Mouse (Mus musculus) neural tube, embryonic 12.5 days (tissue): ENCODE measurements at regions not wholly inside any gene's neighbourhood (a gene's known extent, or its start where the extent isn't known, plus 50 kb on each side); places are given as distances from the start of the nearest gene placed in this dataset.

Experiments used
- ATAC-seq: fragments of 200-750 bp; cut with Nextera tagmentation; 2 replicates; pipeline ENCODE4 v1.8.0; 2017; ENCODE audit warnings: low read depth, mild to moderate bottlenecking, moderate TSS enrichment, moderate library complexity; ENCODE audit not compliant: low FRiP score
- H3K27ac ChIP-seq: fragments of 300-500 bp; sonication (generic); 2 replicates; pipeline ENCODE4 v1.5.1; 2016
- H3K27me3 ChIP-seq: fragments of 300-500 bp; sonication (generic); replicated peaks from 2 replicates; pipeline ENCODE4 v1.6.1; 2016; ENCODE audit warnings: mild to moderate bottlenecking
- H3K36me3 ChIP-seq: fragments of 300-500 bp; sonication (generic); 2 replicates; pipeline ENCODE4 v1.6.1; 2016; ENCODE audit warnings: mild to moderate bottlenecking
- H3K4me1 ChIP-seq: fragments of 300-500 bp; sonication (generic); 2 replicates; pipeline ENCODE4 v1.6.1; 2016
- H3K4me2 ChIP-seq: fragments of 300-500 bp; sonication (generic); replicated peaks from 2 replicates; pipeline ENCODE4 v1.6.1; 2016; ENCODE audit warnings: mild to moderate bottlenecking
- H3K4me3 ChIP-seq: fragments of 300-500 bp; sonication (generic); 2 replicates; pipeline ENCODE4 v1.5.1; 2016
- H3K9ac ChIP-seq: fragments of 300-500 bp; sonication (generic); 2 replicates; pipeline ENCODE4 v1.6.1; 2016; ENCODE audit warnings: mild to moderate bottlenecking
- H3K9me3 ChIP-seq: fragments of 300-500 bp; sonication (generic); 2 replicates; pipeline ENCODE4 v1.6.1; 2016; ENCODE audit warnings: mild to moderate bottlenecking
- WGBS: fragments of 180-500 bp; shearing (Covaris S2); methylation state at CpG from one replicate; pipeline ENCODE4 v1.1.7; 2016; 5-methylcytosine and 5-hydroxymethylcytosine counted together

- no peak; the same call in 1 of the 2 replicates for ATAC-seq
- no peaks in the 10 kb centered on the region for H3K36me3 ChIP-seq
- no peak overlapping the region for H3K9ac ChIP-seq
- WGBS = 81% methylated on average over 3 of the region's 3 CpGs
- H3K9me3 ChIP-seq = no peaks in the 10 kb centered on the region
- no peak overlapping the region for H3K4me2 ChIP-seq
- no peak overlapping the region for H3K27ac ChIP-seq
- no peak overlapping the region for H3K4me3 ChIP-seq
- no peaks in the 10 kb centered on the region for H3K4me1 ChIP-seq
- H3K27me3 ChIP-seq = no peaks in the 10 kb centered on the region
These were observed 548.5 kb downstream of the Psat1 start for GRCm38 (mm10) chr19:15398624-15399023.

GRCm38 (mm10) chr19:15371682-15372081 is 575.5 kb downstream of the Psat1 start:
- Histone ChIP-seq H3K4me1 (no peaks in the 10 kb centered on the region), H3K27ac (no peak overlapping the region), H3K4me2 (no peak overlapping the region), H3K4me3 (no peak overlapping the region), H3K9ac (no peak overlapping the region), H3K9me3 (no peaks in the 10 kb centered on the region), H3K27me3 (no peaks in the 10 kb centered on the region), H3K36me3 (no peaks in the 10 kb centered on the region)
- WGBS = 69% methylated on average over 8 of the region's 8 CpGs
- ATAC-seq = no peak

GRCm38 (mm10) chr19:15366951-15367350 is 580.2 kb downstream of the Psat1 start:
- Histone ChIP-seq H3K27ac (no peak overlapping the region), H3K27me3 (no peaks in the 10 kb centered on the region), H3K4me3 (no peak overlapping the region), H3K4me2 (no peak overlapping the region), H3K36me3 (no peaks in the 10 kb centered on the region), H3K9me3 (no peaks in the 10 kb centered on the region), H3K4me1 (no peaks in the 10 kb centered on the region), H3K9ac (no peak overlapping the region)
- 74% methylated on average over 2 of the region's 2 CpGs for WGBS
- ATAC-seq = no peak

GRCm38 (mm10) chr19:15357181-15357580 is 590.0 kb downstream of the Psat1 start:
- Histone ChIP-seq H3K9ac (no peak overlapping the region), H3K27ac (no peak overlapping the region), H3K36me3 (no peaks in the 10 kb centered on the region), H3K4me1 (no peaks in the 10 kb centered on the region), H3K27me3 (no peaks in the 10 kb centered on the region), H3K9me3 (no peaks in the 10 kb centered on the region), H3K4me3 (no peak overlapping the region), H3K4me2 (no peak overlapping the region)
- WGBS = 20% methylated on average over 3 of the region's 3 CpGs
- no peak for ATAC-seq

GRCm38 (mm10) chr19:15348356-15348755 is 598.8 kb downstream of the Psat1 start:
- H3K9me3 ChIP-seq = no peaks in the 10 kb centered on the region
- H3K9ac ChIP-seq = no peak overlapping the region
- H3K4me3 ChIP-seq = no peak overlapping the region
- WGBS = 90% methylated on average over 3 of the region's 3 CpGs
- no peak for ATAC-seq
- no peak overlapping the region for H3K4me2 ChIP-seq
- no peak overlapping the region for H3K27ac ChIP-seq
- no peaks in the 10 kb centered on the region for H3K4me1 ChIP-seq
- H3K36me3 ChIP-seq = no peaks in the 10 kb centered on the region
- H3K27me3 ChIP-seq = no peaks in the 10 kb centered on the region

GRCm38 (mm10) chr19:15342229-15342628 is 604.9 kb downstream of the Psat1 start:
- H3K9me3 ChIP-seq = no peaks in the 10 kb centered on the region
- H3K4me2 ChIP-seq = no peak overlapping the region
- H3K27me3 ChIP-seq = no peaks in the 10 kb centered on the region
- H3K36me3 ChIP-seq = no peaks in the 10 kb centered on the region
- no peak overlapping the region for H3K9ac ChIP-seq
- H3K4me3 ChIP-seq = no peak overlapping the region
- peaks cover 21% of the 10 kb centered on the region for H3K4me1 ChIP-seq
- H3K27ac ChIP-seq = no peak overlapping the region
- WGBS = 100% methylated on average over 1 of the region's 1 CpGs
- ATAC-seq = no peak

- H3K9me3 ChIP-seq = no peaks in the 10 kb centered on the region
- H3K36me3 ChIP-seq = no peaks in the 10 kb centered on the region
- H3K27me3 ChIP-seq = no peaks in the 10 kb centered on the region
- peak overlapping the region; percentile 0; the same call in 1 of the 2 replicates for H3K4me3 ChIP-seq
- peaks cover 21% of the 10 kb centered on the region for H3K4me1 ChIP-seq
- peak overlapping the region; percentile 55 for H3K4me2 ChIP-seq
- no peak overlapping the region for H3K9ac ChIP-seq
- ATAC-seq = peak; percentile 94
- WGBS = 8% methylated on average over 19 of the region's 19 CpGs
- peak overlapping the region; percentile 43 for H3K27ac ChIP-seq
These were observed 606.7 kb downstream of the Psat1 start for GRCm38 (mm10) chr19:15340305-15340983.

GRCm38 (mm10) chr19:15339979-15340304 is 607.2 kb downstream of the Psat1 start:
- WGBS = 14% methylated on average over 11 of the region's 11 CpGs
- H3K4me1 ChIP-seq = peaks cover 21% of the 10 kb centered on the region
- H3K27me3 ChIP-seq = no peaks in the 10 kb centered on the region
- H3K4me2 ChIP-seq = peak overlapping the region; percentile 55
- H3K36me3 ChIP-seq = no peaks in the 10 kb centered on the region
- H3K27ac ChIP-seq = peak overlapping the region; percentile 43; the same call in 1 of the 2 replicates
- no peak overlapping the region for H3K9ac ChIP-seq
- ATAC-seq = peak; percentile 48
- no peaks in the 10 kb centered on the region for H3K9me3 ChIP-seq
- peak overlapping the region; percentile 0; the same call in 1 of the 2 replicates for H3K4me3 ChIP-seq

- no peaks in the 10 kb centered on the region for H3K36me3 ChIP-seq
- WGBS = 95% methylated on average over 3 of the region's 3 CpGs
- ATAC-seq = no peak
These were observed 617.0 kb downstream of the Psat1 start for GRCm38 (mm10) chr19:15330155-15330554.

GRCm38 (mm10) chr19:15299474-15299873 is 647.7 kb downstream of the Psat1 start:
- WGBS = 47% methylated on average over 6 of the region's 6 CpGs
- no peak for ATAC-seq

More at GRCm38 (mm10) chr19:15330155-15330554, 617.0 kb downstream of the Psat1 start:
- Histone ChIP-seq H3K9ac (no peak overlapping the region), H3K4me1 (no peaks in the 10 kb centered on the region), H3K9me3 (no peaks in the 10 kb centered on the region), H3K4me2 (no peak overlapping the region), H3K27ac (no peak overlapping the region), H3K4me3 (no peak overlapping the region), H3K27me3 (0 out of 2 replicates have a peak, but pooled peaks cover 3% of the 10 kb centered on the region)

GRCm38 (mm10) chr19:15285016-15285415 is 662.1 kb downstream of the Psat1 start:
- ATAC-seq = no peak
- H3K36me3 ChIP-seq = no peaks in the 10 kb centered on the region
- H3K9me3 ChIP-seq = no peaks in the 10 kb centered on the region
- H3K9ac ChIP-seq = no peak overlapping the region
- WGBS = 86% methylated on average over 2 of the region's 2 CpGs
- no peaks in the 10 kb centered on the region for H3K27me3 ChIP-seq
- no peak overlapping the region for H3K4me2 ChIP-seq
- H3K4me3 ChIP-seq = no peak overlapping the region
- no peak overlapping the region for H3K27ac ChIP-seq
- no peaks in the 10 kb centered on the region for H3K4me1 ChIP-seq

More at GRCm38 (mm10) chr19:15299474-15299873, 647.7 kb downstream of the Psat1 start:
- no peak overlapping the region for H3K4me2 ChIP-seq
- H3K36me3 ChIP-seq = no peaks in the 10 kb centered on the region
- H3K9me3 ChIP-seq = no peaks in the 10 kb centered on the region
- H3K4me1 ChIP-seq = no peaks in the 10 kb centered on the region
- no peak overlapping the region for H3K9ac ChIP-seq
- H3K27ac ChIP-seq = no peak overlapping the region
- H3K27me3 ChIP-seq = no peaks in the 10 kb centered on the region
- H3K4me3 ChIP-seq = no peak overlapping the region

GRCm38 (mm10) chr19:15242781-15243180 is 644.9 kb upstream of the Tle4 start:
- Histone ChIP-seq H3K9me3 (no peaks in the 10 kb centered on the region), H3K4me1 (no peaks in the 10 kb centered on the region), H3K4me3 (no peak overlapping the region), H3K4me2 (no peak overlapping the region), H3K27ac (no peak overlapping the region), H3K9ac (no peak overlapping the region), H3K36me3 (no peaks in the 10 kb centered on the region), H3K27me3 (no peaks in the 10 kb centered on the region)
- WGBS = 12% methylated on average over 3 of the region's 3 CpGs
- ATAC-seq = no peak
